Mouse (Mus musculus) limb, embryonic 14.5 days (tissue): ENCODE results near the gene Rasl10a. TPM values are rescaled to one million over a fixed set of nuclear protein-coding genes. Genes with fewer than 3 reads are reported as not detected.
A peak's percentile ranks its signal among the peaks of the same experiment; 100 is the strongest.

Source experiments
- ATAC-seq: fragments of 200-750 bp; cut with Nextera tagmentation; 2 replicates; pipeline ENCODE4 v1.8.0; 2017; ENCODE audit warnings: low read depth, moderate number of reproducible peaks, moderate TSS enrichment; ENCODE audit not compliant: low FRiP score
- DNase-seq: peaks from one replicate; pipeline ENCODE4 v3.0.0-alpha.2; 2015; ENCODE audit warnings: low spot score
- H3K27ac ChIP-seq: fragments of 300-500 bp; sonication (generic); replicated peaks from 2 replicates; pipeline ENCODE4 v1.5.1; 2014; ENCODE audit warnings: low read depth, mild to moderate bottlenecking, low read length, moderate library complexity, mixed read lengths
- H3K27me3 ChIP-seq: fragments of 300-500 bp; sonication (generic); 2 replicates; pipeline ENCODE4 v1.6.1; 2014; ENCODE audit warnings: low read length, mixed read lengths; ENCODE audit not compliant: control insufficient read depth, insufficient read depth
- H3K36me3 ChIP-seq: fragments of 300-500 bp; sonication (generic); 2 replicates; pipeline ENCODE4 v1.6.1; 2014; ENCODE audit warnings: mild to moderate bottlenecking, low read length, moderate library complexity, mixed read lengths; ENCODE audit not compliant: control insufficient read depth, insufficient read depth
- H3K4me1 ChIP-seq: fragments of 300-500 bp; sonication (generic); 2 replicates; pipeline ENCODE4 v1.6.1; 2014; ENCODE audit warnings: antibody characterized with exemption, low read length, mixed read lengths; ENCODE audit not compliant: control insufficient read depth, insufficient read depth
- H3K4me2 ChIP-seq: fragments of 300-500 bp; sonication (generic); replicated peaks from 2 replicates; pipeline ENCODE4 v1.6.1; 2014; ENCODE audit warnings: low read depth, mild to moderate bottlenecking, low read length, moderate library complexity; ENCODE audit not compliant: severe bottlenecking
- H3K4me3 ChIP-seq: fragments of 300-500 bp; sonication (generic); replicated peaks from 2 replicates; pipeline ENCODE4 v1.5.1; 2014; ENCODE audit warnings: low read length
- H3K9ac ChIP-seq: fragments of 300-500 bp; sonication (generic); 2 replicates; pipeline ENCODE4 v1.6.1; 2014; ENCODE audit warnings: mild to moderate bottlenecking, low read depth, low read length, moderate library complexity; ENCODE audit not compliant: severe bottlenecking
- H3K9me3 ChIP-seq: fragments of 300-500 bp; sonication (generic); 2 replicates; pipeline ENCODE4 v1.6.1; 2016; ENCODE audit warnings: low read length; ENCODE audit not compliant: control insufficient read depth
- POLR2A ChIP-seq: fragments of 200-500 bp; IDR thresholded peaks from 2 replicates; pipeline ENCODE4 v1.8.0; 2012; ENCODE audit warnings: inconsistent platforms, mild to moderate bottlenecking, moderate library complexity, borderline replicate concordance; ENCODE audit not compliant: insufficient read depth, insufficient read length; ENCODE audit errors: extremely low read depth
- WGBS: fragments of 180-500 bp; shearing (Covaris S2); extraction: QIAGEN DNeasy Blood & Tissue Kit; methylation state at CpG from one replicate; pipeline ENCODE4 v1.1.7; 2014; 5-methylcytosine and 5-hydroxymethylcytosine counted together
- polyA plus RNA-seq, 2 experiments: library from polyadenylated mRNA; depleted of rRNA in 1 of 2; stranded (reverse) in 1 of 2; unstranded in 1 of 2; fragments of >200 nt; fragmentation: Nextera tagmentation in 1 of 2; extraction: Ambion mirVana in 1 of 2; gene quantifications; 2 replicates each; pipeline versions ENCODE4 v1.2.1 to v1.2.3; 2012 to 2014

The Rasl10a gene
- polyA plus RNA-seq, 2 experiments, result 5.9 to 8.6 TPM

DNA sequence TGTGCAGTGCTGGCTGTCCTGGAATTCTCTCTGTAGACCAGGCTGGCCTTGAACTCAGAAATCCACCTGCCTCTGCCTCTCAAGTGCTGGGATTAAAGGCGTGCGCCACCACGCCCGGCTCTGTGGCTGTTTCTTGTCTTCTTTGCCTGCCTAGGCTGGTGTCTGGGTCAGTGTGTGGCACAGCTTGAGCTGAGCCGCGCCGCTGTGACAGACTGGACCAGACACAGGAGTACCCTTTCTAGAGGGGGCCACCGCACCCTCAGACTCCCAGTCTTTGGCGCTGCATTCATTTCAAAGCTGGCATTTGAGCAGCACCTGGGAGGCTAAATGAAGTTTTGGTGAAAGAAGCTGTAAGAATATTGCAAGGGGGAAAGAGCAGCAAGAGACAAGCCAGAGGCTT is 855 bp downstream of the Rasl10a start:
- H3K4me1 ChIP-seq, result peaks cover 41% of the 10 kb centered on the region
- 35% methylated on average over 9 of the region's 9 CpGs for WGBS
- H3K27me3 ChIP-seq, result peaks cover 82% of the 10 kb centered on the region
- TF ChIP-seq POLR2A, result no peak
- ATAC-seq, result no peak
- no peak for DNase-seq
- no peaks in the 10 kb centered on the region for H3K9me3 ChIP-seq
- H3K4me3 ChIP-seq, result peak overlapping the region; percentile 53
- H3K27ac ChIP-seq, result no peak overlapping the region
- H3K4me2 ChIP-seq, result peak overlapping the region; percentile 94; the same call in 1 of the 2 replicates
- no peak overlapping the region for H3K9ac ChIP-seq
- peaks cover 21% of the 10 kb centered on the region for H3K36me3 ChIP-seq

DNA sequence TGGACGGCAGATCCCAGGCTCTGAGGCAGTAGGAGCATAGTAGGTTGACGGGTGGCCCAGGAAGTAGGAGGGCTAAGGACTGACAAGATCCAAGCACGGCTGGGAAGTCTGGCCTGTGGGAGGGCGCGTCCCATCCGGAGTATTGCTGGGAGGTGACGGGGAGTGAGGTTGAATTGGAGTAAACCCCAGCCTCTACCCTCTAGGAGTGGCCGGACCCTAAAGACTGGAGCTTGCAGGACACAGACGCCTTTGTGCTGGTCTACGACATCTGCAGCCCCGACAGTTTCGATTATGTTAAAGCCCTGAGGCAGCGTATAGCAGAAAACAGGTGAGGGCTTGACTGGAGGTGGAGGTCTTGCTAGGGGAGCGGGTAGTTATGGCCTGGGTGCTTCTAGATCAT is 1.3 kb downstream of the Rasl10a start:
- WGBS, result 11% methylated on average over 14 of the region's 14 CpGs
- Histone ChIP-seq H3K4me2 (peak overlapping the region; percentile 94; the same call in 1 of the 2 replicates), H3K4me3 (peak overlapping the region; percentile 53), H3K4me1 (peaks cover 45% of the 10 kb centered on the region), H3K9me3 (no peaks in the 10 kb centered on the region), H3K27me3 (peaks cover 83% of the 10 kb centered on the region), H3K27ac (no peak overlapping the region), H3K36me3 (peaks cover 21% of the 10 kb centered on the region), H3K9ac (no peak overlapping the region)
- TF ChIP-seq POLR2A, result no peak
- ATAC-seq (no peak), DNase-seq (no peak)

DNA sequence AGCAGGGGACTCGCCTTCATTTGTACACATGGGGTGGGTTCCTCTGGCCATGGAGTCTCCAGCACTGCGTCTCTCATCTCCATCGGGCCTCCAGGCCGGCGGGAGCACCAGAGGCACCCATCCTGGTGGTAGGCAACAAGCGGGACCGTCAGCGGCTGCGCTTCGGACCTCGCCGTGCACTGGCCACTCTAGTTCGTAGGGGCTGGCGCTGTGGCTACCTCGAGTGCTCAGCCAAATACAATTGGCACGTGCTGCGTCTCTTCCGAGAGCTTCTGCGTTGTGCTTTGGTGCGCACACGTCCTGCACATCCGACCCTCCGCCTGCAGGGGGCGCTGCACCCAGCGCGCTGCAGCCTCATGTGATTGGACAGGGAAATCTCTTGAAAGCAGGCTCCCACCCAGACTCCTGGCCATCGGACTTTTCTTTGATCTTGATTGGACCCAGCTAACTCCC is 1.8 kb downstream of the Rasl10a start:
- Histone ChIP-seq H3K9ac (no peak overlapping the region), H3K36me3 (peaks cover 21% of the 10 kb centered on the region), H3K27me3 (peaks cover 83% of the 10 kb centered on the region), H3K4me1 (peaks cover 50% of the 10 kb centered on the region), H3K4me3 (peak overlapping the region; percentile 5; the same call in 1 of the 2 replicates), H3K27ac (no peak overlapping the region), H3K9me3 (no peaks in the 10 kb centered on the region), H3K4me2 (no peak overlapping the region)
- ATAC-seq, result no peak
- DNase-seq, result no peak
- no peak for TF ChIP-seq POLR2A
- WGBS, result 12% methylated on average over 27 of the region's 27 CpGs

DNA sequence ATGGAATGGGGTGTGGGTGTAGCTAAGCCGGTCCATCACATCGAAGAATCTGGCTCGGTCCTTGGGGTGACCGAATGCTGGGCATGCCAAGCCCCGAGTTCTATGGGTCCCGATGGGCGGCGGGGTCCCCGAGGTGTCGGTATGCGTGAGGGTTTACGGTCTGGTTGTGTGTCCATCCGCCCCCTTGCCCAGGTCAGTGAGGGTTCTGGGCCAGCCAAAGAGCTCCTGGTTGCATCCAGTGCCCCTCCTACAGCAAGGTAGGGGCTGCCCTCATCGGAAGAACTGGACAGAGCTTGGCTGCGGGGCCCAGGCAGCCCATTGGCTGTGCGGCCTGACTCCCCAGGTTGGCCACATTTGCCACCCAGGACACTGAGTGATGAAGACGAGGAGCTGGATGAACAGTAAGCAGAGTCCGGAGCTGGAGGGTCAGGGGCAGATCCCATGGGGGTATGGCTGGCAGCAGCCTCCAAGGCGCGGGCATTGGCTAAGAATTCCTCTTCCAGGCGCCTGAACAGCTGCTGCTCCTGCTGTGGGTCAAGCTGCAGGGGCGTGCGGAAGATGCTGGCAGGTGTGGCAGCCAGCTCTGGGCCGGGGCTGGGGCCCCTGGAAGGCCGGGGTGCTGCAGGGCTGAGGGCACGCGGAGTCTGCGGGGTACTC is 3.0 kb downstream of the Rasl10a start:
- Histone ChIP-seq H3K27me3 (peaks cover 76% of the 10 kb centered on the region), H3K4me2 (peak overlapping the region; percentile 73), H3K4me1 (peaks cover 51% of the 10 kb centered on the region), H3K9ac (peak overlapping the region; percentile 48), H3K4me3 (peak overlapping the region; percentile 36), H3K9me3 (no peaks in the 10 kb centered on the region), H3K36me3 (peaks cover 21% of the 10 kb centered on the region), H3K27ac (no peak overlapping the region)
- ATAC-seq, result no peak
- no peak for TF ChIP-seq POLR2A
- WGBS, result 58% methylated on average over 24 of the region's 28 CpGs
- DNase-seq, result no peak

DNA sequence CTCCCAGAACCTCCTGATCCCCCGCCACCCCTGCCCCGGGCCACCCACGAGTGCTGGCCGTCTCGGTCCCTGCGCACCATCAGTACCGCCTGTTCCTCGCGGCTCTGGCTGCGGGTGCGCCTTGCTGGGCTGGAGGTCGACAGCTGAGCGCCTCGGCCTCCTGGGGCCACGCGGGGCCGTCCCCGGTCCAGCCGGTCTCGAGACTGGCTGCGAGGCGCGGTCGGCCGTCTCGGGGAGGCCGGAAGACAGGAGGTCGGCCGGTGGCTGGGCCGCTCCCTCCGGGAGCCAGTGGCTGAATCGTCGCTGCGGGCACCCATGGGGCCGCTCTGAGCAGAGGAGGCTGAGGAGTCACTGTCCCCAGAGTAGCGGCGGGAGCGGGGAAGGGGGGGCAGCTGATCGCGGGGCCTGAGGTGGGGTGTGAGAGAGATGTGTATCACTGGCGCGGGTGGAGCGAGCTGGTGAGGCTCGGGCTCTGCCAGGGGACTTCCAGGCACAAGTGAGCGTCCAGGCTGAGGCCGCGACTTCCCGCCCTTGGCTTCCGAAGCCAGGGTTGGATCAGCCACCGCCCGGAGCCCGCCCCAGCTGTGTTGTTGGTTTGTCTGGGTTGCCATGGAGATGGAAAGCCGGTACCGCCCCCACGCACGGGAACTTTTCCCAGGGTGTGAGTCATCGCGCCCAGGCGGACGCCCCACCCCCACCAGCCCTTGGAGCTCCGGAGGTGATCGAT is 3.6 kb downstream of the Rasl10a start:
- peaks cover 69% of the 10 kb centered on the region for H3K27me3 ChIP-seq
- WGBS, result 2% methylated on average over 50 of the region's 62 CpGs
- peaks cover 21% of the 10 kb centered on the region for H3K36me3 ChIP-seq
- ATAC-seq (peak; percentile 41), DNase-seq (peak; percentile 87)
- H3K4me3 ChIP-seq, result peak overlapping the region; percentile 36
- H3K9ac ChIP-seq, result peak overlapping the region; percentile 48
- no peak for TF ChIP-seq POLR2A
- peak overlapping the region; percentile 73 for H3K4me2 ChIP-seq
- no peak overlapping the region for H3K27ac ChIP-seq
- H3K9me3 ChIP-seq, result no peaks in the 10 kb centered on the region
- peaks cover 46% of the 10 kb centered on the region for H3K4me1 ChIP-seq
